Mouse (Mus musculus) MEL (cell line): ENCODE measurements at regions not wholly inside any gene's neighbourhood (a gene's known extent, or its start where the extent isn't known, plus 50 kb on each side); places are given as distances from the start of the nearest gene placed in this dataset.

Source experiments
- DNase-seq: peaks from one replicate; pipeline ENCODE4 v3.0.0; 2011; ENCODE audit warnings: low read depth, low spot score
- H3K27ac ChIP-seq: 2 replicates; pipeline ENCODE4 v1.5.1; 2012; ENCODE audit warnings: low read depth, mild to moderate bottlenecking, control low read depth, low read length, moderate library complexity; ENCODE audit not compliant: control insufficient read depth
- H3K27me3 ChIP-seq, 2 experiments: fragments of 150-350 bp in 1 of 2; sonication (generic) in 1 of 2; 2 replicates each; pipeline ENCODE4 v1.6.1; 2012; ENCODE audit warnings: low read length in 2 of 2, mild to moderate bottlenecking in 2 of 2, improper control_type of control experiment in 1 of 2, moderate library complexity in 1 of 2; ENCODE audit not compliant: insufficient read depth in 2 of 2, control insufficient read depth in 1 of 2
- H3K36me3 ChIP-seq, 2 experiments: 2 replicates each; pipeline ENCODE4 v1.6.1; 2012 to 2014; ENCODE audit warnings: low read length in 2 of 2, improper control_type of control experiment in 1 of 2, inconsistent platforms in 1 of 2, mild to moderate bottlenecking in 1 of 2; ENCODE audit not compliant: insufficient read depth in 2 of 2, control insufficient read depth in 1 of 2
- H3K4me1 ChIP-seq, 2 experiments: fragments of 150-350 bp in 1 of 2; sonication (generic) in 1 of 2; 2 replicates each; pipeline ENCODE4 v1.6.1; 2012; ENCODE audit warnings: low read length in 2 of 2, improper control_type of control experiment in 1 of 2, mild to moderate bottlenecking in 1 of 2; ENCODE audit not compliant: insufficient read depth in 2 of 2, control insufficient read depth in 1 of 2
- H3K4me3 ChIP-seq, 2 experiments: fragments of 150-350 bp in 1 of 2; sonication (generic) in 1 of 2; 2 replicates each; pipeline ENCODE4 v1.5.1; 2012; ENCODE audit warnings: low read depth in 2 of 2, low read length in 2 of 2, mild to moderate bottlenecking in 2 of 2, moderate library complexity in 2 of 2, control low read depth in 1 of 2, improper control_type of control experiment in 1 of 2; ENCODE audit not compliant: control insufficient read depth in 1 of 2, insufficient read depth in 1 of 2
- H3K79me2 ChIP-seq: 2 replicates; pipeline ENCODE4 v1.6.1; 2012; ENCODE audit warnings: mild to moderate bottlenecking, low read length, moderate library complexity; ENCODE audit not compliant: control insufficient read depth, poor library complexity, insufficient read depth
- H3K9ac ChIP-seq: 2 replicates; pipeline ENCODE4 v1.6.1; 2012; ENCODE audit warnings: low read depth, mild to moderate bottlenecking, control low read depth, low read length, moderate library complexity; ENCODE audit not compliant: control insufficient read depth, poor library complexity, severe bottlenecking
- H3K9me3 ChIP-seq: fragments of 150-350 bp; sonication (generic); replicated peaks from 2 replicates; pipeline ENCODE4 v1.6.1; 2012; ENCODE audit warnings: mild to moderate bottlenecking, low read length, improper control_type of control experiment, moderate library complexity; ENCODE audit not compliant: insufficient read depth
- CHD1 ChIP-seq: IDR thresholded peaks from 2 replicates; pipeline ENCODE4 v1.6.1; 2012; ENCODE audit warnings: low read depth, mild to moderate bottlenecking, inconsistent platforms, low read length, improper control_type of control experiment
- CTCF ChIP-seq, 3 experiments: IDR thresholded peaks in 2 of 3; conservative IDR thresholded peaks in 1 of 3; 2 replicates each; pipeline ENCODE4 v1.5.1; 2011 to 2012; ENCODE audit warnings: low read length in 3 of 3, low read depth in 2 of 3, mild to moderate bottlenecking in 2 of 3, improper control_type of control experiment in 1 of 3, inconsistent platforms in 1 of 3, mixed read lengths in 1 of 3, moderate library complexity in 1 of 3; ENCODE audit not compliant: control insufficient read depth in 1 of 3, insufficient read depth in 1 of 3, poor library complexity in 1 of 3, severe bottlenecking in 1 of 3
- EP300 ChIP-seq, 2 experiments: IDR thresholded peaks; 2 replicates each; pipeline ENCODE4 v1.6.1; 2011; ENCODE audit warnings: improper control_type of control experiment in 2 of 2, low read length in 2 of 2, low read depth in 1 of 2, mild to moderate bottlenecking in 1 of 2
- MAZ ChIP-seq: IDR thresholded peaks from 2 replicates; pipeline ENCODE4 v1.6.1; 2012; ENCODE audit warnings: low read depth, mild to moderate bottlenecking, inconsistent platforms, low read length, improper control_type of control experiment
- MXI1 ChIP-seq: IDR thresholded peaks from 2 replicates; pipeline ENCODE4 v1.6.1; 2011; ENCODE audit warnings: mild to moderate bottlenecking, low read depth, low read length, improper control_type of control experiment
- MYC ChIP-seq: IDR thresholded peaks from 2 replicates; pipeline ENCODE4 v1.6.1; 2011; ENCODE audit warnings: low read depth, mild to moderate bottlenecking, low read length, improper control_type of control experiment, moderate library complexity
- NELFE ChIP-seq: IDR thresholded peaks from 2 replicates; pipeline ENCODE4 v1.6.1; 2011; ENCODE audit warnings: low read depth, low read length, improper control_type of control experiment
- POLR2AphosphoS5 ChIP-seq: IDR thresholded peaks from 2 replicates; pipeline ENCODE4 v1.6.1; 2012; ENCODE audit warnings: low read depth, borderline replicate concordance, mild to moderate bottlenecking, inconsistent platforms, low read length, moderate library complexity, mixed read lengths
- SIN3A ChIP-seq: IDR thresholded peaks from 2 replicates; pipeline ENCODE4 v1.6.1; 2012; ENCODE audit warnings: low read length, improper control_type of control experiment, inconsistent platforms
- SMC3 ChIP-seq: IDR thresholded peaks from 2 replicates; pipeline ENCODE4 v1.6.1; 2011; ENCODE audit warnings: low read depth, low read length, improper control_type of control experiment
- TAL1 ChIP-seq: IDR thresholded peaks from 2 replicates; pipeline ENCODE4 v1.6.1; 2012; ENCODE audit warnings: mild to moderate bottlenecking, inconsistent platforms, low read length, moderate library complexity, mixed read lengths
- TBP ChIP-seq: IDR thresholded peaks from 2 replicates; pipeline ENCODE4 v1.8.0; 2011; ENCODE audit warnings: low read depth, low read length, improper control_type of control experiment
- USF1 ChIP-seq: IDR thresholded peaks from 2 replicates; pipeline ENCODE4 v1.6.1; 2014; ENCODE audit warnings: low read depth, mild to moderate bottlenecking, inconsistent platforms, low read length, improper control_type of control experiment, moderate library complexity
- USF2 ChIP-seq, 2 experiments: IDR thresholded peaks; 2 replicates each; pipeline ENCODE4 v1.6.1; 2011 to 2012; ENCODE audit warnings: improper control_type of control experiment in 2 of 2, low read length in 2 of 2, borderline replicate concordance in 1 of 2, inconsistent platforms in 1 of 2, low read depth in 1 of 2, mild to moderate bottlenecking in 1 of 2; ENCODE audit not compliant: insufficient read depth in 1 of 2
- ZC3H11A ChIP-seq: IDR thresholded peaks from 2 replicates; pipeline ENCODE4 v1.6.1; 2012; ENCODE audit warnings: low read depth, mild to moderate bottlenecking, inconsistent platforms, low read length, improper control_type of control experiment
- ZKSCAN1 ChIP-seq: IDR thresholded peaks from 2 replicates; pipeline ENCODE4 v1.6.1; 2012; ENCODE audit warnings: low read depth, mild to moderate bottlenecking, inconsistent platforms, low read length, improper control_type of control experiment, moderate library complexity
- ZNF384 ChIP-seq: IDR thresholded peaks from 2 replicates; pipeline ENCODE4 v1.6.1; 2012; ENCODE audit warnings: low read depth, mild to moderate bottlenecking, inconsistent platforms, low read length, improper control_type of control experiment

GRCm38 (mm10) chr15:27325847-27326548 is 140.5 kb upstream of the Ank start (continued):
- TF ChIP-seq ZKSCAN1 (no peak), POLR2AphosphoS5 (no peak), SMC3 (peak; percentile 73), MXI1 (no peak), ZC3H11A (peak; percentile 57)

GRCm38 (mm10) chr15:27326549-27326876 is 140.0 kb upstream of the Ank start:
- H3K9me3 ChIP-seq = no peaks in the 10 kb centered on the region
- no peaks in the 10 kb centered on the region for H3K79me2 ChIP-seq
- TF ChIP-seq MYC (no peak), ZNF384 (no peak), USF1 (no peak)
- H3K36me3 ChIP-seq = no peaks in the 10 kb centered on the region
- H3K9ac ChIP-seq = no peak overlapping the region
- no peaks in the 10 kb centered on the region for H3K27me3 ChIP-seq
- H3K4me1 ChIP-seq = no peaks in the 10 kb centered on the region
- DNase-seq = no peak
- H3K4me3 ChIP-seq = no peak overlapping the region
- no peak overlapping the region for H3K27ac ChIP-seq

GRCm38 (mm10) chr15:27327744-27328143 is 138.7 kb upstream of the Ank start:
- H3K36me3 ChIP-seq = no peaks in the 10 kb centered on the region
- no peaks in the 10 kb centered on the region for H3K9me3 ChIP-seq
- H3K9ac ChIP-seq = no peak overlapping the region
- H3K4me3 ChIP-seq = no peak overlapping the region
- no peaks in the 10 kb centered on the region for H3K79me2 ChIP-seq
- no peaks in the 10 kb centered on the region for H3K4me1 ChIP-seq
- H3K27ac ChIP-seq = no peak overlapping the region
- DNase-seq = no peak
- H3K27me3 ChIP-seq = no peaks in the 10 kb centered on the region
- no peak for TF ChIP-seq USF2 (IDR thresholded peaks at IDR 0.05; ENCODE audit: borderline replicate concordance in 1 of 2, insufficient read depth in 1 of 2, low read depth in 1 of 2, low read length in 2 of 2)
- no peak for TF ChIP-seq TBP
- TF ChIP-seq MAZ = no peak

- no peak overlapping the region for H3K27ac ChIP-seq
- no peaks in the 10 kb centered on the region for H3K36me3 ChIP-seq
- no peak overlapping the region for H3K9ac ChIP-seq
- no peak for TF ChIP-seq CTCF (IDR thresholded peaks at IDR 0.05 in 2 of 3, conservative IDR thresholded peaks at IDR 0.05 in 1 of 3; ENCODE audit: control insufficient read depth in 1 of 3, insufficient read depth in 1 of 3, low read depth in 2 of 3, low read length in 3 of 3, poor library complexity in 1 of 3, severe bottlenecking in 1 of 3)
- no peak for TF ChIP-seq EP300 (IDR thresholded peaks at IDR 0.05; ENCODE audit: low read depth in 1 of 2, low read length in 2 of 2)
- TF ChIP-seq POLR2AphosphoS5 = no peak
- no peak for TF ChIP-seq SIN3A
- no peak for TF ChIP-seq CHD1
- no peak for TF ChIP-seq NELFE
- TF ChIP-seq TAL1 = no peak
- H3K4me1 ChIP-seq = no peaks in the 10 kb centered on the region
- no peaks in the 10 kb centered on the region for H3K27me3 ChIP-seq
- no peak for DNase-seq
- no peak overlapping the region for H3K4me3 ChIP-seq
- H3K9me3 ChIP-seq = no peaks in the 10 kb centered on the region
- H3K79me2 ChIP-seq = no peaks in the 10 kb centered on the region
These were observed 138.0 kb upstream of the Ank start for GRCm38 (mm10) chr15:27328441-27328840.
